Mouse (Mus musculus) stomach, postnatal 0 days (tissue): ENCODE results near the gene Agpat4. TPM values are rescaled to one million over a fixed set of nuclear protein-coding genes. Genes with fewer than 3 reads are reported as not detected.

ENCODE experiments used
- ATAC-seq: fragments of 200-750 bp; cut with Nextera tagmentation; 2 replicates; pipeline ENCODE4 v1.8.0; 2017; ENCODE audit not compliant: low FRiP score, low TSS enrichment
- DNase-seq: peaks from one replicate; pipeline ENCODE4 v3.0.0-alpha.2; 2016; ENCODE audit warnings: low spot score
- H3K27ac ChIP-seq: fragments of 300-500 bp; sonication (generic); replicated peaks from 2 replicates; pipeline ENCODE4 v1.5.1; 2014; ENCODE audit warnings: mild to moderate bottlenecking, control low read depth
- H3K27me3 ChIP-seq: fragments of 300-500 bp; sonication (generic); 2 replicates; pipeline ENCODE4 v1.6.1; 2014; ENCODE audit warnings: low read length; ENCODE audit not compliant: control insufficient read depth, insufficient read depth
- H3K36me3 ChIP-seq: fragments of 300-500 bp; sonication (generic); 2 replicates; pipeline ENCODE4 v1.6.1; 2014; ENCODE audit warnings: low read length, mixed read lengths; ENCODE audit not compliant: control insufficient read depth, insufficient read depth
- H3K4me1 ChIP-seq: fragments of 300-500 bp; sonication (generic); replicated peaks from 2 replicates; pipeline ENCODE4 v1.6.1; 2014; ENCODE audit warnings: antibody characterized with exemption; ENCODE audit not compliant: control insufficient read depth, insufficient read depth
- H3K4me2 ChIP-seq: fragments of 300-500 bp; sonication (generic); replicated peaks from 2 replicates; pipeline ENCODE4 v1.6.1; 2014; ENCODE audit warnings: low read depth, mild to moderate bottlenecking, control low read depth, moderate library complexity
- H3K4me3 ChIP-seq: fragments of 300-500 bp; sonication (generic); 2 replicates; pipeline ENCODE4 v1.5.1; 2014; ENCODE audit warnings: low read depth, low read length, control low read depth
- H3K9ac ChIP-seq: fragments of 300-500 bp; sonication (generic); 2 replicates; pipeline ENCODE4 v1.6.1; 2014; ENCODE audit warnings: mild to moderate bottlenecking, low read length, control low read depth, mixed read lengths
- H3K9me3 ChIP-seq: fragments of 300-500 bp; sonication (generic); 2 replicates; pipeline ENCODE4 v1.6.1; 2016; ENCODE audit warnings: low read length; ENCODE audit not compliant: control insufficient read depth
- CTCF ChIP-seq: IDR thresholded peaks from 2 replicates; pipeline ENCODE4 v1.5.1; 2016; ENCODE audit warnings: antibody characterized with exemption, low read depth, mild to moderate bottlenecking, moderate library complexity
- EP300 ChIP-seq: optimal IDR thresholded peaks from 2 replicates; pipeline ENCODE3; 2016; ENCODE audit warnings: antibody characterized with exemption
- WGBS: fragments of 180-500 bp; shearing (Covaris S2); extraction: QIAGEN DNeasy Blood & Tissue Kit; methylation state at CpG from one replicate; pipeline ENCODE4 v1.1.7; 2014; 5-methylcytosine and 5-hydroxymethylcytosine counted together
- polyA plus RNA-seq: library from polyadenylated mRNA; unstranded; fragments of >200 nt; fragmentation: Nextera tagmentation; extraction: Ambion mirVana; gene quantifications from 2 replicates; pipeline ENCODE4 v1.2.1, GENCODE M21; 2015

Agpat4 gene
- polyA plus RNA-seq, 1 experiment from 2014 or later: 18.7 TPM

- Histone ChIP-seq H3K36me3 (no peaks in the 10 kb centered on the region), H3K4me3 (no peak overlapping the region), H3K4me1 (peaks cover 11% of the 10 kb centered on the region), H3K9ac (no peak overlapping the region), H3K27ac (no peak overlapping the region; the same call in 1 of the 2 replicates), H3K9me3 (no peaks in the 10 kb centered on the region), H3K27me3 (no peaks in the 10 kb centered on the region), H3K4me2 (no peak overlapping the region)
- TF ChIP-seq EP300 (no peak), CTCF (no peak)
- ATAC-seq (no peak), DNase-seq (no peak)
- 74% methylated on average over 3 of the region's 3 CpGs for WGBS
Measured at GRCm38 (mm10) chr17:12204246-12204645, 85.7 kb downstream of the Agpat4 start.

GRCm38 (mm10) chr17:12204689-12205014, 86.1 kb downstream of the Agpat4 start:
- Histone ChIP-seq H3K36me3 (no peaks in the 10 kb centered on the region), H3K4me3 (no peak overlapping the region), H3K9ac (no peak overlapping the region), H3K4me1 (peaks cover 11% of the 10 kb centered on the region), H3K27me3 (no peaks in the 10 kb centered on the region), H3K4me2 (no peak overlapping the region), H3K9me3 (no peaks in the 10 kb centered on the region), H3K27ac (peak overlapping the region; percentile 73)
- DNase-seq: no peak
- no peak for TF ChIP-seq EP300
- no peak for TF ChIP-seq CTCF
- ATAC-seq: no peak
- WGBS: 78% methylated on average over 3 of the region's 3 CpGs

- ATAC-seq (peak; percentile 24), DNase-seq (no peak)
- H3K4me2 ChIP-seq: no peak overlapping the region
- H3K4me1 ChIP-seq: peaks cover 11% of the 10 kb centered on the region
- H3K4me3 ChIP-seq: no peak overlapping the region
- H3K9me3 ChIP-seq: no peaks in the 10 kb centered on the region
- H3K27ac ChIP-seq: peak overlapping the region; percentile 73
- 23% methylated on average over 10 of the region's 10 CpGs for WGBS
- no peak overlapping the region for H3K9ac ChIP-seq
- no peak for TF ChIP-seq EP300
- no peak for TF ChIP-seq CTCF
- no peaks in the 10 kb centered on the region for H3K27me3 ChIP-seq
- no peaks in the 10 kb centered on the region for H3K36me3 ChIP-seq
Measured at GRCm38 (mm10) chr17:12205015-12205693, 86.7 kb downstream of the Agpat4 start.

- peak overlapping the region; percentile 46; the same call in 1 of the 2 replicates for H3K27ac ChIP-seq
- ATAC-seq (peak; percentile 67), DNase-seq (peak; percentile 56)
- H3K9ac ChIP-seq: no peak overlapping the region
- no peaks in the 10 kb centered on the region for H3K9me3 ChIP-seq
- H3K4me2 ChIP-seq: no peak overlapping the region
- H3K27me3 ChIP-seq: no peaks in the 10 kb centered on the region
- no peaks in the 10 kb centered on the region for H3K36me3 ChIP-seq
- TF ChIP-seq CTCF (no peak), EP300 (no peak)
- 4% methylated on average over 4 of the region's 4 CpGs for WGBS
- H3K4me1 ChIP-seq: peaks cover 11% of the 10 kb centered on the region
- H3K4me3 ChIP-seq: no peak overlapping the region
Measured at GRCm38 (mm10) chr17:12205694-12206075, 87.2 kb downstream of the Agpat4 start.

GRCm38 (mm10) chr17:12206248-12206647, 87.7 kb downstream of the Agpat4 start:
- H3K4me1 ChIP-seq: peaks cover 11% of the 10 kb centered on the region
- TF ChIP-seq EP300 (no peak), CTCF (no peak)
- peak overlapping the region; percentile 69; the same call in 1 of the 2 replicates for H3K27ac ChIP-seq
- no peaks in the 10 kb centered on the region for H3K9me3 ChIP-seq
- no peak overlapping the region for H3K9ac ChIP-seq
- DNase-seq (no peak), ATAC-seq (no peak)
- no peaks in the 10 kb centered on the region for H3K27me3 ChIP-seq
- no peak overlapping the region for H3K4me3 ChIP-seq
- H3K36me3 ChIP-seq: no peaks in the 10 kb centered on the region
- H3K4me2 ChIP-seq: no peak overlapping the region
- WGBS: 55% methylated on average over 3 of the region's 3 CpGs

- H3K36me3 ChIP-seq: no peaks in the 10 kb centered on the region
- H3K27me3 ChIP-seq: no peaks in the 10 kb centered on the region
- H3K4me3 ChIP-seq: no peak overlapping the region
- DNase-seq (no peak), ATAC-seq (no peak)
- peaks cover 11% of the 10 kb centered on the region for H3K4me1 ChIP-seq
- H3K9me3 ChIP-seq: no peaks in the 10 kb centered on the region
- WGBS: 33% methylated on average over 1 of the region's 1 CpGs
- TF ChIP-seq EP300 (no peak), CTCF (no peak)
- no peak overlapping the region for H3K9ac ChIP-seq
- H3K4me2 ChIP-seq: no peak overlapping the region
- no peak overlapping the region for H3K27ac ChIP-seq
Measured at GRCm38 (mm10) chr17:12207022-12207548, 88.6 kb downstream of the Agpat4 start.
